Mouse (Mus musculus): ENCODE measurements around the gene Map1s.

- no peak for TF ChIP-seq CTCF (IDR thresholded peaks at IDR 0.05; ENCODE audit: insufficient read depth, low read depth, low read length)
- TF ChIP-seq POLR2A (IDR thresholded peaks at IDR 0.05; ENCODE audit: insufficient read depth, low read depth, low read length): no peak
Observed at GRCm38 (mm10) chr8:70905463-70905830, 285 bp upstream of the Map1s start.
